Mouse (Mus musculus) midbrain, postnatal 0 days (tissue): ENCODE results near the gene Ephb4. TPM values are rescaled to one million over a fixed set of nuclear protein-coding genes. Genes with fewer than 3 reads are reported as not detected.

ENCODE experiments used
- ATAC-seq: fragments of 200-750 bp; cut with Nextera tagmentation; 2 replicates; pipeline ENCODE4 v1.8.0; 2017; ENCODE audit warnings: moderate number of reproducible peaks, mild to moderate bottlenecking, moderate TSS enrichment, moderate library complexity; ENCODE audit not compliant: low FRiP score
- DNase-seq: peaks from one replicate; pipeline ENCODE4 v3.0.0-alpha.2; 2015; ENCODE audit warnings: low spot score
- H3K27ac ChIP-seq: fragments of 300-500 bp; sonication (generic); 2 replicates; pipeline ENCODE4 v1.5.1; 2014; ENCODE audit warnings: low read depth, mild to moderate bottlenecking, low read length, mixed read lengths
- H3K27me3 ChIP-seq: fragments of 300-500 bp; sonication (generic); 2 replicates; pipeline ENCODE4 v1.6.1; 2014; ENCODE audit warnings: low read length, control low read depth, mixed read lengths; ENCODE audit not compliant: insufficient read depth
- H3K36me3 ChIP-seq: fragments of 300-500 bp; sonication (generic); 2 replicates; pipeline ENCODE4 v1.6.1; 2014; ENCODE audit warnings: low read length, control low read depth, mixed read lengths; ENCODE audit not compliant: insufficient read depth
- H3K4me1 ChIP-seq: fragments of 300-500 bp; sonication (generic); 2 replicates; pipeline ENCODE4 v1.6.1; 2014; ENCODE audit warnings: mild to moderate bottlenecking, control low read depth, antibody characterized with exemption, low read length, mixed read lengths; ENCODE audit not compliant: insufficient read depth
- H3K4me2 ChIP-seq: fragments of 300-500 bp; sonication (generic); 2 replicates; pipeline ENCODE4 v1.6.1; 2014; ENCODE audit warnings: low read depth, mild to moderate bottlenecking, low read length, mixed read lengths; ENCODE audit not compliant: poor library complexity, severe bottlenecking
- H3K4me3 ChIP-seq: fragments of 300-500 bp; sonication (generic); 2 replicates; pipeline ENCODE4 v1.5.1; 2014; ENCODE audit warnings: low read depth, mild to moderate bottlenecking, low read length, moderate library complexity
- H3K9ac ChIP-seq: fragments of 300-500 bp; sonication (generic); replicated peaks from 2 replicates; pipeline ENCODE4 v1.6.1; 2014; ENCODE audit warnings: mild to moderate bottlenecking, low read length, moderate library complexity, mixed read lengths; ENCODE audit not compliant: poor library complexity, severe bottlenecking
- H3K9me3 ChIP-seq: fragments of 300-500 bp; sonication (generic); 2 replicates; pipeline ENCODE4 v1.6.1; 2016; ENCODE audit warnings: low read length, control low read depth
- CTCF ChIP-seq: IDR thresholded peaks from 2 replicates; pipeline ENCODE4 v1.5.1; 2016; ENCODE audit warnings: antibody characterized with exemption, mild to moderate bottlenecking
- WGBS: fragments of 180-500 bp; shearing (Covaris S2); extraction: QIAGEN DNeasy Blood & Tissue Kit; methylation state at CpG from one replicate; pipeline ENCODE4 v1.1.7; 2014; 5-methylcytosine and 5-hydroxymethylcytosine counted together
- polyA plus RNA-seq: library from polyadenylated mRNA; unstranded; fragments of >200 nt; fragmentation: Nextera tagmentation; extraction: Ambion mirVana; gene quantifications from 2 replicates; pipeline ENCODE4 v1.2.1, GENCODE M21; 2015
- total RNA-seq: library from RNA; depleted of rRNA; stranded (reverse); fragments of >200 nt; gene quantifications from 2 replicates; pipeline ENCODE4 v1.2.3, GENCODE M21; 2014

The Ephb4 gene
- total and polyA plus RNA-seq, 2 experiments from 2014 or later = 4.7 to 16.0 TPM

DNA sequence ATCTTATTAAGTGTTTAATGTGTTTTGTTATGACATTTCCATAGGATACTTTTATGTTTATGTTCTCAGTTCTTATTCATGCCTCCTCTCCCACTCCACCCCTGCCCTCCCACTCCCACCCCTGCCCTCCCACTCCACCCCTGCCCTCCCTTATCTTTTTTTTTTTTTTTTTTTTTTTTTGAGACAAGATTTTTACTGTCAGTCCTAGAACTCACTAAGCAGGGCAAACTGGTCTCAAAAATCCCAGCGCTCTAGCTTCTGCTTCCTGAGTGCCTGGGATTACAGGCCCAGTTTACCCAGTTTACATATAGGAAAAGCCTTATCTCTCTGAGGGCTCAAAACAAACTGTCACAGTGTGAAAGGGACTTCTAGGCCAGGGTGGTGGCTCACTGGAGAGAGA lies 3.5 kb upstream of the Ephb4 start:
- Histone ChIP-seq H3K27ac (no peak overlapping the region), H3K4me2 (no peak overlapping the region), H3K27me3 (peaks cover 22% of the 10 kb centered on the region), H3K9ac (no peak overlapping the region), H3K4me1 (peaks cover 9% of the 10 kb centered on the region), H3K9me3 (no peaks in the 10 kb centered on the region), H3K4me3 (no peak overlapping the region), H3K36me3 (no peaks in the 10 kb centered on the region)
- DNase-seq (no peak), ATAC-seq (no peak)
- TF ChIP-seq CTCF = no peak
- WGBS = 88% methylated on average over 1 of the region's 1 CpGs

DNA sequence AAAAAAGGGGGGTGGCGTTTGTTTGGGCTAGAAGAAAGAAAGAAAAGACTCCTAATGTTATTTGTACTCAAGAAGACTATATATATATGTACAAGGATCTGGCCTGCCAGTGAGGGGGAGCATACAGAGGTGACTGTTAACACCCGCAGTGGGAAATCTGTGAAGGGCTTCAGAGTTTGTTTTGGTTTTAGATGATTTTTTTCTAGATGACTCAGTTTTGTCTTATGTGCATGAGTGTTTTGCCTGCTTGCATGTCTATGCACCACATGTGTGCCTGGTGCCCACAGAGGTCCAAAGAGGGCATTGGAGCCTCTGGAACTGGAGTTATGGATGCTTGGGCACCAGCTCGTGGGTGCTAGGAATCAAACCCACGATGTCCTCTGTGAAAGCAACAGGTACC lies 2.9 kb upstream of the Ephb4 start:
- H3K4me1 ChIP-seq = peaks cover 9% of the 10 kb centered on the region
- WGBS = 89% methylated on average over 4 of the region's 4 CpGs
- H3K4me2 ChIP-seq = no peak overlapping the region

DNA sequence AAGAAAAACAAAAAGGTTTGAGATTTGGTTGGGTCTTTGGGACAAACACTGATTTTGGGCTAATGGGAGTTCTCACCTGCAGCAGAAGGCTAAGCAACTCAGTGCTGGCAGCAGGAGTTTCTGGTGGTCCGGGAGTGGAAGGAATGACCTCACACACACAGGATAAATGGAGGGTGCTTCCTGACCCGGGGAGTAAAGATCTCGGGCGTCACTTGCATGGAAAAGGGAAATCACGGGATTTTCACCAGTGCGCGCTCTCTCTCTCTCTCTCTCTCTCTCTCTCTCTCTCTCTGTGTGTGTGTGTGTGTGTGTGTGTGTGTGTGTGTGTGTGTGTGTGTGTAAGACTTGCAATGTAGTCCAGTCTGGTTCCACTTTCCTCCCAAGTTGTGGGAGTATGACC lies 2.1 kb upstream of the Ephb4 start:
- no peaks in the 10 kb centered on the region for H3K36me3 ChIP-seq
- H3K27ac ChIP-seq = no peak overlapping the region
- no peak overlapping the region for H3K4me3 ChIP-seq
- H3K9ac ChIP-seq = no peak overlapping the region
- H3K27me3 ChIP-seq = peaks cover 22% of the 10 kb centered on the region
- H3K4me1 ChIP-seq = peaks cover 11% of the 10 kb centered on the region
- H3K4me2 ChIP-seq = no peak overlapping the region
- 19% methylated on average over 7 of the region's 7 CpGs for WGBS
- ATAC-seq (no peak), DNase-seq (no peak)
- no peak for TF ChIP-seq CTCF
- H3K9me3 ChIP-seq = no peaks in the 10 kb centered on the region

More for the DNA sequence above, 2.9 kb upstream of the Ephb4 start:
- Histone ChIP-seq H3K4me3 (no peak overlapping the region), H3K9ac (no peak overlapping the region), H3K36me3 (no peaks in the 10 kb centered on the region), H3K27ac (no peak overlapping the region), H3K9me3 (no peaks in the 10 kb centered on the region), H3K27me3 (peaks cover 22% of the 10 kb centered on the region)
- no peak for ATAC-seq
- TF ChIP-seq CTCF = no peak
- no peak for DNase-seq

DNA sequence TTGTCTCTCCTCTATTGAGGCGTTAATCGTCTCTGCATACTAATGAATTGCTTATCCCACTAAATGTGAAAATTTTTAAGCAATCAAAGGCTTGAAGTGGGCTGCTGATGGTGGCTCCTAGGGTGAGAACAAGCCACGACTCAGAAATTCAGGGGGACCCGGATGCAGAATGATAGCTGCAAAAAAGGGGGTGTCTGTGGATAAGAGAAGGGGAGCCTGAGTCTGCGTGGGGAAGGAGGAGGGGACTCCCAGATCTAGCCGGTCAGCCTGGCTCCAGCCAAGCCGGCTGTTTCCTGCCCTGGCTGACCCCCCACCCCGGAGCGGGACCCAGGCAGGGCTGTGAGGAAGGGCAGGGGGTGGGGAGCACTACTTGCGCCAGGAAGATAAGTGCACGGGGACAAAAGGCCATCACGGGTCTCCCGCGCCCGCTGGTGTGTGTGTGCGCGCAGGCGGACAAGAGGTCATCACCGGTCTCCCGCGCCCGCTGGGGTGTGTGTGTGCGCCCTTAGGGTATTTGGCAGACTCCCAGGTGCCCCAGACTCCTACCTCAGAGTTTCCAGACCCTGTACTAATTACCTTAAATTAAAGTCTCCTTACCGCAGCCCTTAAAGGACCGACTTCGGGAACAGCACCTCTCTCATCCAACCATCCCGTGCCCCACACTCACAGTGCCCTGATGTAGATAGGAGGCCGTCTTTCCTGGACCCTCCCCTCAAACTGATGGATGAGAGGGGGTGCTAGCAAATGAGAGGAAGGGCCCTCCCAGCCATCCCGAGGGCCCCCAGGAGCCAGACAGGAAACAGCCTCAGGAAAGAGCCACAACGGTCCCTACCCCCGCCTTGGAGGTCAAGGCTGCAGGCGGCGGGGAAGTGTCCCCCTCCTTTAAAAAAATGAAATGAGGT lies 1.2 kb upstream of the Ephb4 start:
- DNase-seq (no peak), ATAC-seq (no peak)
- no peaks in the 10 kb centered on the region for H3K36me3 ChIP-seq
- no peak for TF ChIP-seq CTCF
- no peaks in the 10 kb centered on the region for H3K9me3 ChIP-seq
- H3K4me1 ChIP-seq = peaks cover 11% of the 10 kb centered on the region
- peak overlapping the region; percentile 96 for H3K4me2 ChIP-seq
- H3K27ac ChIP-seq = 0 out of 2 replicates have a peak overlapping the region, but pooled peaks have one; percentile 4
- 1% methylated on average over 31 of the region's 33 CpGs for WGBS
- H3K4me3 ChIP-seq = peak overlapping the region; percentile 59
- H3K27me3 ChIP-seq = peaks cover 22% of the 10 kb centered on the region
- H3K9ac ChIP-seq = peak overlapping the region; percentile 13

DNA sequence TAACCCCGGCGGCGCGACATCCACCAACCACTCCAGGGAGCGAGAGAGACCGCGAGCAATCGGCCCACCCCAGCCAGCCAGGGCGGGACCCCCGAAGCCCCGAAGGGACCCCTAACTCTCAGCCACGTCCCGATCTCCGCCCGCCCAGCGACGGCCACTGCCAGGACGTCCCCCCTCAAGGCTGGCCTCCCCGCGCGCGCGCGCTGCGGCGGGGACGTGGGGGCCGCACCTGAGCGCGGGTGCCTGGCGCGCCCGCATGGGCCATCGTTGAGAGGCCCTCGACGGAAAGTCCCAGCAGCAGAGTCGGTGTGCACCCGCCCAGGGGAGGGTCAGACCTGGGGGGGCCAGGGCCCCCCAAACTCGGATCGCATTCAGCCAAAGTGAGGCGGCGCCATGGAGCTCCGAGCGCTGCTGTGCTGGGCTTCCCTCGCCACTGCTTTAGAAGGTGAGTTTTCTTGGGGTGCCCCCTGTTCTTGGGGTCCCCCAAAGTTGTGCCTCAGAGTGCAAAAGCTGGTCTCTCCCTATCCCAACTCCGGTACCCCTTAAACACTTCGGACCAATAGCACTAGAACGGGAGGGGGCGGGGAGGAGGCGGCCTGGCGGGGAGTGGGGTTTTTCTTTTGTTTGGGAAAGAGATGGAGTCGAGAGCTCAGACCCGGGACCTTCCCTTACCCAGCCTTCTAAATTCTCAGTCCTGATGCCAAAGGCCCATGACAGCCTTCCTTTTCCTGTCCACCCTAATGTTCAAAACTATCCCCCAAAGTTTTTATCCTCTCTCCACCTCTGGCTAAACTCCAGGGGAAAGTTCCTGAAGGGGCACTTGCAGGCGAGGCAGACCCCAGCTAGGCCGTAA lies 522 bp downstream of the Ephb4 start:
- ATAC-seq (peak; percentile 68), DNase-seq (no peak)
- TF ChIP-seq CTCF = no peak

More for the DNA sequence above, 522 bp downstream of the Ephb4 start:
- peaks cover 22% of the 10 kb centered on the region for H3K27me3 ChIP-seq
- H3K4me1 ChIP-seq = peaks cover 11% of the 10 kb centered on the region
- H3K4me3 ChIP-seq = peak overlapping the region; percentile 59
- WGBS = under 1% methylated on average over 53 of the region's 55 CpGs
- peak overlapping the region; percentile 55; the same call in 1 of the 2 replicates for H3K27ac ChIP-seq
- peak overlapping the region; percentile 96 for H3K4me2 ChIP-seq
- H3K36me3 ChIP-seq = 0 out of 2 replicates have a peak, but pooled peaks cover 4% of the 10 kb centered on the region
- H3K9me3 ChIP-seq = no peaks in the 10 kb centered on the region
- H3K9ac ChIP-seq = peak overlapping the region; percentile 64
